Mouse (Mus musculus): ENCODE results near the gene N4bp1. TPM values are rescaled to one million over a fixed set of nuclear protein-coding genes. Genes with fewer than 3 reads are reported as not detected.

N4bp1 gene
- polyA plus RNA-seq, 1 experiment from 2014 or later, result 10.0 TPM

GRCm38 (mm10) chr8:86834496-86835260, 50.4 kb downstream of the N4bp1 start:
- H3K9ac ChIP-seq, result no peak overlapping the region
- peaks cover 16% of the 10 kb centered on the region; the same call in 1 of the 2 replicates for H3K36me3 ChIP-seq
- no peak for ATAC-seq (replicated peaks; ENCODE audit: low FRiP score)
- H3K4me2 ChIP-seq, result no peak overlapping the region
- H3K9me3 ChIP-seq (replicated peaks), result no peaks in the 10 kb centered on the region
- no peak overlapping the region for H3K27ac ChIP-seq
- no peaks in the 10 kb centered on the region for H3K27me3 ChIP-seq
- no peak overlapping the region for H3K4me3 ChIP-seq (replicated peaks)
- WGBS, result 87% methylated on average over 8 of the region's 8 CpGs
- H3K4me1 ChIP-seq, result no peaks in the 10 kb centered on the region

GRCm38 (mm10) chr8:86833937-86834336, 51.1 kb downstream of the N4bp1 start:
- ATAC-seq (replicated peaks; ENCODE audit: low FRiP score), result no peak
- no peak overlapping the region for H3K4me2 ChIP-seq
- no peaks in the 10 kb centered on the region for H3K9me3 ChIP-seq (replicated peaks)
- H3K4me3 ChIP-seq (replicated peaks), result no peak overlapping the region
- H3K36me3 ChIP-seq, result 0 out of 2 replicates have a peak, but pooled peaks cover 9% of the 10 kb centered on the region
- H3K27me3 ChIP-seq, result no peaks in the 10 kb centered on the region
- no peaks in the 10 kb centered on the region for H3K4me1 ChIP-seq
- no peak overlapping the region for H3K9ac ChIP-seq
- 86% methylated on average over 1 of the region's 1 CpGs for WGBS
- H3K27ac ChIP-seq, result no peak overlapping the region

- Histone ChIP-seq H3K9me3 (replicated peaks) (no peaks in the 10 kb centered on the region), H3K4me3 (replicated peaks) (no peak overlapping the region), H3K9ac (no peak overlapping the region), H3K27ac (no peak overlapping the region), H3K36me3 (no peaks in the 10 kb centered on the region), H3K4me1 (no peaks in the 10 kb centered on the region), H3K27me3 (no peaks in the 10 kb centered on the region), H3K4me2 (no peak overlapping the region)
- ATAC-seq (replicated peaks; ENCODE audit: low FRiP score), result no peak
- WGBS, result 63% methylated on average over 2 of the region's 2 CpGs
These were observed 56.1 kb downstream of the N4bp1 start for GRCm38 (mm10) chr8:86828925-86829324.

GRCm38 (mm10) chr8:86827199-86827598, 57.9 kb downstream of the N4bp1 start:
- Histone ChIP-seq H3K4me3 (replicated peaks) (no peak overlapping the region), H3K27ac (no peak overlapping the region), H3K4me2 (no peak overlapping the region), H3K4me1 (no peaks in the 10 kb centered on the region), H3K9ac (no peak overlapping the region), H3K27me3 (no peaks in the 10 kb centered on the region), H3K9me3 (replicated peaks) (no peaks in the 10 kb centered on the region), H3K36me3 (no peaks in the 10 kb centered on the region)
- ATAC-seq (replicated peaks; ENCODE audit: low FRiP score), result no peak
- 91% methylated on average over 5 of the region's 5 CpGs for WGBS

GRCm38 (mm10) chr8:86826538-86826937, 58.5 kb downstream of the N4bp1 start:
- Histone ChIP-seq H3K9ac (no peak overlapping the region), H3K27ac (no peak overlapping the region), H3K4me3 (replicated peaks) (no peak overlapping the region), H3K36me3 (no peaks in the 10 kb centered on the region), H3K9me3 (replicated peaks) (no peaks in the 10 kb centered on the region), H3K4me2 (no peak overlapping the region), H3K27me3 (no peaks in the 10 kb centered on the region), H3K4me1 (no peaks in the 10 kb centered on the region)
- no peak for ATAC-seq (replicated peaks; ENCODE audit: low FRiP score)

GRCm38 (mm10) chr8:86825674-86826448, 59.2 kb downstream of the N4bp1 start:
- Histone ChIP-seq H3K36me3 (no peaks in the 10 kb centered on the region), H3K4me1 (0 out of 2 replicates have a peak, but pooled peaks cover 3% of the 10 kb centered on the region), H3K9ac (no peak overlapping the region), H3K4me3 (replicated peaks) (no peak overlapping the region), H3K27me3 (no peaks in the 10 kb centered on the region), H3K27ac (no peak overlapping the region), H3K9me3 (replicated peaks) (no peaks in the 10 kb centered on the region), H3K4me2 (no peak overlapping the region)
- 82% methylated on average over 9 of the region's 9 CpGs for WGBS
- ATAC-seq (replicated peaks; ENCODE audit: low FRiP score), result no peak

- H3K4me1 ChIP-seq, result 0 out of 2 replicates have a peak, but pooled peaks cover 9% of the 10 kb centered on the region
- no peak overlapping the region for H3K4me3 ChIP-seq (replicated peaks)
- H3K27ac ChIP-seq, result no peak overlapping the region
- ATAC-seq (replicated peaks; ENCODE audit: low FRiP score), result no peak
- H3K27me3 ChIP-seq, result no peaks in the 10 kb centered on the region
- H3K9me3 ChIP-seq (replicated peaks), result no peaks in the 10 kb centered on the region
- no peak overlapping the region for H3K4me2 ChIP-seq
- 78% methylated on average over 4 of the region's 4 CpGs for WGBS
- H3K9ac ChIP-seq, result no peak overlapping the region
- no peaks in the 10 kb centered on the region for H3K36me3 ChIP-seq
These were observed 60.3 kb downstream of the N4bp1 start for GRCm38 (mm10) chr8:86824735-86825134.

GRCm38 (mm10) chr8:86820756-86821201, 64.3 kb downstream of the N4bp1 start:
- Histone ChIP-seq H3K4me3 (replicated peaks) (no peak overlapping the region), H3K9me3 (replicated peaks) (no peaks in the 10 kb centered on the region), H3K9ac (no peak overlapping the region), H3K27me3 (no peaks in the 10 kb centered on the region), H3K36me3 (no peaks in the 10 kb centered on the region), H3K4me1 (0 out of 2 replicates have a peak, but pooled peaks cover 9% of the 10 kb centered on the region), H3K27ac (no peak overlapping the region), H3K4me2 (no peak overlapping the region)
- WGBS, result 8% methylated on average over 3 of the region's 3 CpGs
- ATAC-seq (replicated peaks; ENCODE audit: low FRiP score), result peak; percentile 64

- Histone ChIP-seq H3K9me3 (replicated peaks) (no peaks in the 10 kb centered on the region), H3K4me1 (0 out of 2 replicates have a peak, but pooled peaks cover 9% of the 10 kb centered on the region), H3K4me3 (replicated peaks) (no peak overlapping the region), H3K36me3 (no peaks in the 10 kb centered on the region), H3K4me2 (no peak overlapping the region), H3K9ac (no peak overlapping the region), H3K27me3 (no peaks in the 10 kb centered on the region), H3K27ac (no peak overlapping the region)
- ATAC-seq (replicated peaks; ENCODE audit: low FRiP score), result no peak
- WGBS, result 58% methylated on average over 2 of the region's 2 CpGs
These were observed 64.8 kb downstream of the N4bp1 start for GRCm38 (mm10) chr8:86820186-86820755.

- H3K27me3 ChIP-seq, result no peaks in the 10 kb centered on the region
- no peak for ATAC-seq (replicated peaks; ENCODE audit: low FRiP score)
- no peak overlapping the region for H3K9ac ChIP-seq
- 44% methylated on average over 6 of the region's 6 CpGs for WGBS
- no peak overlapping the region for H3K4me2 ChIP-seq
- no peaks in the 10 kb centered on the region for H3K9me3 ChIP-seq (replicated peaks)
- no peak overlapping the region for H3K4me3 ChIP-seq (replicated peaks)
- H3K36me3 ChIP-seq, result no peaks in the 10 kb centered on the region
- no peak overlapping the region for H3K27ac ChIP-seq
- 0 out of 2 replicates have a peak, but pooled peaks cover 9% of the 10 kb centered on the region for H3K4me1 ChIP-seq
These were observed 65.6 kb downstream of the N4bp1 start for GRCm38 (mm10) chr8:86819426-86819825.

GRCm38 (mm10) chr8:86808990-86809960, 75.8 kb downstream of the N4bp1 start:
- Histone ChIP-seq H3K36me3 (no peaks in the 10 kb centered on the region), H3K27ac (no peak overlapping the region), H3K9me3 (replicated peaks) (no peaks in the 10 kb centered on the region), H3K4me1 (no peaks in the 10 kb centered on the region), H3K4me3 (replicated peaks) (no peak overlapping the region), H3K27me3 (no peaks in the 10 kb centered on the region), H3K4me2 (no peak overlapping the region), H3K9ac (no peak overlapping the region)
- ATAC-seq (replicated peaks; ENCODE audit: low FRiP score), result no peak
- 77% methylated on average over 15 of the region's 15 CpGs for WGBS
